Mouse (Mus musculus) CD4-positive, CD25-positive, alpha-beta regulatory T cell, adult 4 months (primary cell): ENCODE measurements around the gene Hoxc10. TPM values are rescaled to one million over a fixed set of nuclear protein-coding genes. Genes with fewer than 3 reads are reported as not detected.

Experiments used
- ATAC-seq: one replicate; pipeline ENCODE4 v1.8.0; 2017
- polyA plus RNA-seq, 2 experiments: library from polyadenylated mRNA; unstranded; fragments of 100-300 nt; shearing (Covaris generic); gene quantifications; one replicate each; pipeline ENCODE4 v1.2.1; 2017

The Hoxc10 gene
- polyA plus RNA-seq, 2 experiments from 2014 or later = not detected

GRCm38 (mm10) chr15:103011928-103012486 is 45.4 kb downstream of the Hoxc10 start:
- ATAC-seq = no peak

GRCm38 (mm10) chr15:103013238-103013984 is 46.8 kb downstream of the Hoxc10 start:
- ATAC-seq = no peak

DNA sequence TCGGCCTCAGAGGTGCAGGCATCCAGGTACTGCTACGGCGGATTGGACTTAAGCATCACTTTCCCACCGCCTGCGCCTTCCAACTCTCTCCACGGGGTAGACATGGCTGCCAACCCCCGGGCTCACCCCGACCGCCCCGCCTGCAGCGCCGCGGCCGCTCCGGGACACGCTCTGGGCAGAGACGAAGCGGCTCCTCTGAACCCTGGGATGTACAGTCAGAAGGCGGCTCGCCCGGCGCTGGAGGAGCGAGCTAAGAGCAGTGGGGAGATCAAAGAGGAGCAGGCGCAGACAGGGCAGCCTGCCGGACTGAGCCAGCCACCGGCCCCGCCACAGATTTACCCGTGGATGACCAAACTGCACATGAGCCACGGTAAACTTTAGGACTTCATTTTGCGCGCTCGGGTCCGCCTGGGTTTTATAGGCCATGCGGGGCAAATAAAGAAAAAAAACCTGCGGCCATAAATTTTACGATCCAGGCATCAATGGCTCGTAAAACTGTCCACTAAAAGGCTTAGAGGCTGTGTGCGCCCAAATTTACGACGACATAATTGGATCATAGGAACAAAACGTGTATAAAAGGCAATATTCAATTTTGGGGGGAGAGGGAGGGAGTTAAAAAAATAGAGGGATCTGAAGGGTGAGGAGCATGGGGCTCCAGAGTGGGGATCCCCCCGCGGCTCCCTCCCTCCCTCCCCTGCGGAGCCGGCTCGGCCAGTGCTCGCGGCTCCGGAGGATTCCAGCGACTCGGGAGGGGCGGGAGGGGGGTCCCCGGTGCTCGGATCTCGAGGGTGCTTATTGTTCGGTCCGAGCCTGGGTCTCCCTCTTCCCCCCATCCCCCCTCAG is 47.8 kb downstream of the Hoxc10 start:
- no peak for ATAC-seq

- no peak for ATAC-seq
Observed at GRCm38 (mm10) chr15:103015009-103015399, 48.4 kb downstream of the Hoxc10 start.

DNA sequence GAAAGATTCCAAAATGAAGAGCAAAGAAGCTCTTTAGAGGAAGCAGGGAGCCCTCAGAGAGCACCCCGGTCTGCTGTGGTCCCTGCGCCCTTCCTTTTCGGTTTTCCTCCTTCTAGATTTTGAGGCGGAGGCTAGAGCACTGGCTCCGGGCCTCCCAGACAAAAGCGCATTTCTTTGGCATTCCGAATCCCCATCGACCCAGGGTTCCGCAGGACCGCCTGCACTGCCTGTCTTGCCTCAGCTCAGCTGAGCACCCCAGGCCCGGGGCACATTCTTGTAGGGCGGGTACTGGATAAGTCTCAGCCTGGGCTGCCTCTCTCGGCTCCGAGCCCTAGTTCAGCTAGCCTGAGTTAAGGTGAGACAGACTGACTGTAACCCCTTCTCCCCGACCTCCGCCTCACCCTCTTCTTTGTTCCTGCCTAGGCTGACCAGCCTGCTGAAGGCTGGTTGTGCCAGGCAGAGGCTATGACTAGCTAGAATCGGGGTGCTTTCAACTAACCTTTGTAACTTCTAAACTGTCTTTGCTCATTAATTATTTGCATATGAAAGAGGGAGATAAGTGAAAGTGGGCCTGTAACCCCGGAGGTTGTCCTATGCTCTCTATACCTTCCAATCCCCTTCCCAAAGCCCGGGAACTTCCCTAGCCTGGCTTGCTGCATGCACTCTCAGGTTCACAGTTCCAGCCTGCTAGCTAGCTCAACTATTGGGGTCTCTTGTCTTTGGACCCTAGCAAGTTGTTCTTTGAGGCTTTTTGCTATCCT is 49.0 kb downstream of the Hoxc10 start:
- no peak for ATAC-seq

DNA sequence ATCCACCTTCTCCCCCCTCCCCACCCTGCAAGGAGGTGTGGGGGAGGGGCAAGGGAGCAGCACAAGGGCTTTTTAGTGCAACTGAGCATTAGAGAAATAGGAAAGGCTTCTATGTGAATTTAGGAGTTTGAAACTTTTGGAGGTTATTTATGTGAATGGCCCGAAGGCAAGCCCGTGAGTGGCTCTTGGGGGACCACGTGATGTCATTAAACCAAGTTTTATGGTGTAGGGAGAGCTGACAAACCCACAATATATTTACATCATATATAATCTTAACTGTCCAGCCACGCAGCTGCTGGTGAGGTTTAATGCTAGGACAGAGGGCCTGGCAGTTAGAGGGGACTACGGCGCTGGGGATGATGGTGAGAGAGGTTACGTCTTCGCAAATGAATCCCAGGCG is 52.0 kb downstream of the Hoxc10 start, which contains the start of gene Hoxc4:
Hoxc4 (plus strand) TSS at position 299 of the 400 bp plus-strand sequence.
- ATAC-seq = no peak

DNA sequence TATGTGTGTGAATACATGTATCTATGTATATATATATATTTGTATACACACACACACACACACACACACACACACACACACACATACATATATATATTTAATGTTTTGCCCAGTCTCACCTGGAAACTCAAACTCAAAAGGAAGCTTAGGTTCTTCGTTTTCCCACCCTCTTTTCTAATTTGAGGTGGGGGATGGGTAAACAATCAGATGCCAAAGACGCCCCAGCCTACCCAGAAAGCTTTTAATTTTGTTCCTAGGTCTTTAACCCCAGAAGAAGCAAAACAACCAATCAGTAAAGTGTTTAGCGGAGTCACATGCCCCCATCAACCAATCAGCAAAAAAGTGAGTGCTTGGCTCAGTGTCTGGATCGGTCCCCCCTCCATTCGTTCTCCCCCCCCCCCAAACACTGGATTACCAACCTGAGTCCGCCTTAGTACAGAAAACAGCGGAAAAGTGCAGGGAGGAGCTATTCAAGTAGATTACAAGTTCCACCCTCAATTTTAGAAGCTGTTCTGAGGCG is 54.4 kb downstream of the Hoxc10 start:
- ATAC-seq = no peak

Other genes with a start within 250 kb of the Hoxc10 start
- gene Calcoco1, start 244.6 kb upstream of the Hoxc10 start, polyA plus RNA-seq = 10 to 100 TPM; 37.8 to 60.1 TPM
- gene Hoxc13, start 45.7 kb upstream of the Hoxc10 start, polyA plus RNA-seq = not detected
- not detected for gene Hoxc12, start 30.0 kb upstream of the Hoxc10 start, polyA plus RNA-seq
- not detected for gene Hoxc11, start 12.4 kb upstream of the Hoxc10 start, polyA plus RNA-seq
- not detected for gene Hoxc5, start 647 bp downstream of the Hoxc10 start, polyA plus RNA-seq
- gene Hoxc9, start 9.6 kb downstream of the Hoxc10 start, polyA plus RNA-seq = not detected
- gene Hoxc8, start 23.8 kb downstream of the Hoxc10 start, polyA plus RNA-seq = under 1 TPM in 1 of 2 experiments, not detected in 1; 0.43 TPM
- not detected for gene Hoxc6, start 31.5 kb downstream of the Hoxc10 start, polyA plus RNA-seq
- not detected for gene Hoxc4, start 52.1 kb downstream of the Hoxc10 start, polyA plus RNA-seq
- 1 to 10 TPM; 6.0 to 8.1 TPM for gene Smug1, start 200.3 kb downstream of the Hoxc10 start, polyA plus RNA-seq